Mouse (Mus musculus) liver, embryonic 14.5 days (tissue): ENCODE measurements around the gene Agtrap.
"Not testable (repeated sequence)": the region's sequence is repeated elsewhere in the genome, so short reads cannot be mapped to it uniquely, and the experiment has no call there.

Source experiments
- CTCF ChIP-seq: IDR thresholded peaks from 2 replicates; pipeline ENCODE4 v1.5.1; 2016; ENCODE audit warnings: antibody characterized with exemption, low read depth, control low read depth
- EP300 ChIP-seq: IDR thresholded peaks from 2 replicates; pipeline ENCODE4 v1.6.1; 2016; ENCODE audit warnings: antibody characterized with exemption, low read depth

- not testable (repeated sequence) for TF ChIP-seq EP300, CTCF
Observed at GRCm38 (mm10) chr4:148050396-148050914, 37.4 kb downstream of the Agtrap start.
